Mouse (Mus musculus) midbrain, embryonic 12.5 days (tissue): ENCODE measurements around the gene Ugcg. TPM values are rescaled to one million over a fixed set of nuclear protein-coding genes. Genes with fewer than 3 reads are reported as not detected.

Source experiments
- ATAC-seq: fragments of 200-750 bp; cut with Nextera tagmentation; 2 replicates; pipeline ENCODE4 v1.8.0; 2017; ENCODE audit warnings: low read depth, moderate TSS enrichment, moderate library complexity; ENCODE audit not compliant: low FRiP score
- H3K27ac ChIP-seq: fragments of 300-500 bp; sonication (generic); replicated peaks from 2 replicates; pipeline ENCODE4 v1.5.1; 2016; ENCODE audit warnings: mild to moderate bottlenecking
- H3K27me3 ChIP-seq: fragments of 300-500 bp; sonication (generic); 2 replicates; pipeline ENCODE4 v1.6.1; 2016; ENCODE audit warnings: mild to moderate bottlenecking
- H3K36me3 ChIP-seq: fragments of 300-500 bp; sonication (generic); 2 replicates; pipeline ENCODE4 v1.6.1; 2016
- H3K4me1 ChIP-seq: fragments of 300-500 bp; sonication (generic); 2 replicates; pipeline ENCODE4 v1.6.1; 2016
- H3K4me2 ChIP-seq: fragments of 300-500 bp; sonication (generic); replicated peaks from 2 replicates; pipeline ENCODE4 v1.6.1; 2016; ENCODE audit warnings: mild to moderate bottlenecking, moderate library complexity
- H3K4me3 ChIP-seq: fragments of 300-500 bp; sonication (generic); 2 replicates; pipeline ENCODE4 v1.5.1; 2016; ENCODE audit warnings: mild to moderate bottlenecking
- H3K9ac ChIP-seq: fragments of 300-500 bp; sonication (generic); replicated peaks from 2 replicates; pipeline ENCODE4 v1.6.1; 2016; ENCODE audit warnings: mild to moderate bottlenecking, moderate library complexity
- H3K9me3 ChIP-seq: fragments of 300-500 bp; sonication (generic); 2 replicates; pipeline ENCODE4 v1.6.1; 2016; ENCODE audit warnings: mild to moderate bottlenecking
- WGBS: fragments of 180-500 bp; shearing (Covaris S2); methylation state at CpG from one replicate; pipeline ENCODE4 v1.1.7; 2016; 5-methylcytosine and 5-hydroxymethylcytosine counted together
- polyA plus RNA-seq: library from polyadenylated mRNA; unstranded; fragments of >200 nt; fragmentation: Nextera tagmentation; extraction: Ambion mirVana; gene quantifications from 2 replicates; pipeline ENCODE4 v1.2.1, GENCODE M21; 2016

The Ugcg gene
- polyA plus RNA-seq, result 15.0 and 19.3 TPM in 2 replicates

GRCm38 (mm10) chr4:59188802-59189545 is at the start of gene Ugcg:
TSS of gene Ugcg (plus strand) at chr4:59189257.
- Histone ChIP-seq H3K4me3 (peak within 1 kb of the TSS; percentile 94), H3K4me2 (peak within 1 kb of the TSS; percentile 67), H3K4me1 (0 out of 2 replicates have a peak, but pooled peaks cover 3% of the 10 kb centered on the region), H3K27me3 (no peaks in the 10 kb centered on the region), H3K9me3 (no peaks in the 10 kb centered on the region), H3K9ac (peak within 1 kb of the TSS; percentile 91), H3K27ac (peak within 1 kb of the TSS; percentile 92), H3K36me3 (no peaks in the 10 kb centered on the region)
- under 1% methylated on average over 67 of the region's 99 CpGs for WGBS
- peak; percentile 92 for ATAC-seq

- H3K36me3 ChIP-seq, result no peaks in the 10 kb centered on the region
- no peaks in the 10 kb centered on the region for H3K9me3 ChIP-seq
- H3K4me1 ChIP-seq, result no peaks in the 10 kb centered on the region
- ATAC-seq, result no peak
- no peak overlapping the region for H3K27ac ChIP-seq
- no peak overlapping the region for H3K4me3 ChIP-seq
- H3K4me2 ChIP-seq, result no peak overlapping the region
- no peak overlapping the region for H3K9ac ChIP-seq
- 83% methylated on average over 5 of the region's 5 CpGs for WGBS
- no peaks in the 10 kb centered on the region for H3K27me3 ChIP-seq
Measured at GRCm38 (mm10) chr4:59149043-59149442, 40.0 kb upstream of the Ugcg start.

- WGBS, result 87% methylated on average over 5 of the region's 5 CpGs
- Histone ChIP-seq H3K9ac (no peak overlapping the region), H3K36me3 (no peaks in the 10 kb centered on the region), H3K27ac (no peak overlapping the region), H3K9me3 (no peaks in the 10 kb centered on the region), H3K4me2 (no peak overlapping the region), H3K4me1 (no peaks in the 10 kb centered on the region), H3K27me3 (no peaks in the 10 kb centered on the region), H3K4me3 (no peak overlapping the region)
- ATAC-seq, result no peak
Measured at GRCm38 (mm10) chr4:59150907-59151306, 38.1 kb upstream of the Ugcg start.

GRCm38 (mm10) chr4:59151953-59152352 is 37.1 kb upstream of the Ugcg start:
- H3K36me3 ChIP-seq, result no peaks in the 10 kb centered on the region
- H3K27me3 ChIP-seq, result no peaks in the 10 kb centered on the region
- 81% methylated on average over 1 of the region's 1 CpGs for WGBS
- no peaks in the 10 kb centered on the region for H3K9me3 ChIP-seq
- no peaks in the 10 kb centered on the region for H3K4me1 ChIP-seq
- H3K4me3 ChIP-seq, result no peak overlapping the region
- H3K4me2 ChIP-seq, result no peak overlapping the region
- ATAC-seq, result no peak
- H3K9ac ChIP-seq, result no peak overlapping the region
- no peak overlapping the region for H3K27ac ChIP-seq

- H3K36me3 ChIP-seq, result no peaks in the 10 kb centered on the region
Measured at GRCm38 (mm10) chr4:59156897-59157592, 32.0 kb upstream of the Ugcg start.

GRCm38 (mm10) chr4:59157654-59158053 is 31.4 kb upstream of the Ugcg start:
- Histone ChIP-seq H3K9ac (no peak overlapping the region), H3K4me2 (no peak overlapping the region), H3K27me3 (no peaks in the 10 kb centered on the region), H3K4me1 (no peaks in the 10 kb centered on the region), H3K27ac (no peak overlapping the region), H3K4me3 (no peak overlapping the region), H3K9me3 (no peaks in the 10 kb centered on the region), H3K36me3 (no peaks in the 10 kb centered on the region)
- WGBS, result 72% methylated on average over 2 of the region's 2 CpGs
- no peak for ATAC-seq

More at GRCm38 (mm10) chr4:59156897-59157592, 32.0 kb upstream of the Ugcg start:
- Histone ChIP-seq H3K27ac (no peak overlapping the region), H3K4me2 (no peak overlapping the region), H3K9me3 (no peaks in the 10 kb centered on the region), H3K27me3 (no peaks in the 10 kb centered on the region), H3K4me1 (no peaks in the 10 kb centered on the region), H3K9ac (no peak overlapping the region), H3K4me3 (no peak overlapping the region)
- ATAC-seq, result no peak
- 81% methylated on average over 7 of the region's 7 CpGs for WGBS

- no peak overlapping the region for H3K27ac ChIP-seq
- H3K9me3 ChIP-seq, result no peaks in the 10 kb centered on the region
- H3K4me2 ChIP-seq, result no peak overlapping the region
- H3K4me1 ChIP-seq, result no peaks in the 10 kb centered on the region
- no peak overlapping the region for H3K9ac ChIP-seq
- 91% methylated on average over 5 of the region's 5 CpGs for WGBS
- ATAC-seq, result no peak
- H3K4me3 ChIP-seq, result no peak overlapping the region
- no peaks in the 10 kb centered on the region for H3K27me3 ChIP-seq
- no peaks in the 10 kb centered on the region for H3K36me3 ChIP-seq
Measured at GRCm38 (mm10) chr4:59160289-59160688, 28.8 kb upstream of the Ugcg start.

- Histone ChIP-seq H3K36me3 (no peaks in the 10 kb centered on the region), H3K27me3 (no peaks in the 10 kb centered on the region), H3K4me2 (no peak overlapping the region), H3K4me3 (no peak overlapping the region), H3K4me1 (no peaks in the 10 kb centered on the region), H3K27ac (no peak overlapping the region), H3K9me3 (no peaks in the 10 kb centered on the region), H3K9ac (no peak overlapping the region)
- ATAC-seq, result no peak
- 83% methylated on average over 8 of the region's 8 CpGs for WGBS
Measured at GRCm38 (mm10) chr4:59160959-59161670, 27.9 kb upstream of the Ugcg start.

GRCm38 (mm10) chr4:59164034-59164433 is 25.0 kb upstream of the Ugcg start:
- no peak for ATAC-seq
- H3K27ac ChIP-seq, result no peak overlapping the region
- H3K36me3 ChIP-seq, result no peaks in the 10 kb centered on the region
- H3K4me3 ChIP-seq, result no peak overlapping the region
- H3K9me3 ChIP-seq, result no peaks in the 10 kb centered on the region
- no peaks in the 10 kb centered on the region for H3K4me1 ChIP-seq
- H3K4me2 ChIP-seq, result no peak overlapping the region
- no peak overlapping the region for H3K9ac ChIP-seq
- no peaks in the 10 kb centered on the region for H3K27me3 ChIP-seq
- 81% methylated on average over 2 of the region's 2 CpGs for WGBS

- Histone ChIP-seq H3K4me1 (no peaks in the 10 kb centered on the region), H3K4me3 (no peak overlapping the region), H3K9ac (no peak overlapping the region), H3K27ac (no peak overlapping the region), H3K9me3 (no peaks in the 10 kb centered on the region), H3K4me2 (no peak overlapping the region), H3K36me3 (no peaks in the 10 kb centered on the region), H3K27me3 (no peaks in the 10 kb centered on the region)
- 94% methylated on average over 2 of the region's 2 CpGs for WGBS
- no peak for ATAC-seq
Measured at GRCm38 (mm10) chr4:59167251-59167847, 21.7 kb upstream of the Ugcg start.

- H3K27ac ChIP-seq, result no peak overlapping the region
- 86% methylated on average over 5 of the region's 5 CpGs for WGBS
- no peak overlapping the region for H3K9ac ChIP-seq
- ATAC-seq, result no peak
- H3K4me1 ChIP-seq, result no peaks in the 10 kb centered on the region
- H3K4me2 ChIP-seq, result no peak overlapping the region
- no peaks in the 10 kb centered on the region for H3K9me3 ChIP-seq
- H3K36me3 ChIP-seq, result no peaks in the 10 kb centered on the region
- no peak overlapping the region for H3K4me3 ChIP-seq
- H3K27me3 ChIP-seq, result no peaks in the 10 kb centered on the region
Measured at GRCm38 (mm10) chr4:59169981-59170380, 19.1 kb upstream of the Ugcg start.

- Histone ChIP-seq H3K9ac (no peak overlapping the region), H3K27ac (no peak overlapping the region), H3K4me2 (no peak overlapping the region), H3K4me3 (no peak overlapping the region), H3K4me1 (no peaks in the 10 kb centered on the region), H3K9me3 (no peaks in the 10 kb centered on the region), H3K36me3 (no peaks in the 10 kb centered on the region), H3K27me3 (no peaks in the 10 kb centered on the region)
- no peak for ATAC-seq
- WGBS, result 13% methylated on average over 2 of the region's 2 CpGs
Measured at GRCm38 (mm10) chr4:59172616-59173015, 16.4 kb upstream of the Ugcg start.
